Mouse (Mus musculus) liver, embryonic 14.5 days (tissue): ENCODE measurements around the gene Zfp354b. TPM values are rescaled to one million over a fixed set of nuclear protein-coding genes. Genes with fewer than 3 reads are reported as not detected.

ENCODE experiments used
- ATAC-seq: fragments of 200-750 bp; cut with Nextera tagmentation; 2 replicates; pipeline ENCODE4 v1.8.0; 2017; ENCODE audit warnings: moderate number of reproducible peaks, mild to moderate bottlenecking, moderate library complexity; ENCODE audit not compliant: insufficient read depth
- DNase-seq, 3 experiments: peaks; one replicate each; pipeline ENCODE4 v3.0.0-alpha.2; 2012 to 2013; ENCODE audit warnings: low read depth in 3 of 3, low spot score in 3 of 3
- H3K27ac ChIP-seq: fragments of 300-500 bp; sonication (generic); 2 replicates; pipeline ENCODE4 v1.5.1; 2014; ENCODE audit warnings: moderate library complexity, mild to moderate bottlenecking, control low read depth, inconsistent platforms
- H3K27me3 ChIP-seq: fragments of 300-500 bp; sonication (generic); 2 replicates; pipeline ENCODE4 v1.6.1; 2014; ENCODE audit warnings: mild to moderate bottlenecking, low read length, moderate library complexity; ENCODE audit not compliant: control insufficient read depth, insufficient read depth
- H3K36me3 ChIP-seq: fragments of 300-500 bp; sonication (generic); replicated peaks from 2 replicates; pipeline ENCODE4 v1.6.1; 2014; ENCODE audit warnings: low read depth; ENCODE audit not compliant: control insufficient read depth, insufficient read depth
- H3K4me1 ChIP-seq, 2 experiments: fragments of 200-500 bp in 1 of 2; fragments of 300-500 bp in 1 of 2; sonication (generic) in 1 of 2; replicated peaks; 2 replicates each; pipeline ENCODE4 v1.6.1; 2012 to 2014; ENCODE audit warnings: antibody characterized with exemption in 1 of 2, inconsistent platforms in 1 of 2, low read length in 1 of 2; ENCODE audit not compliant: control insufficient read depth in 2 of 2, insufficient read depth in 2 of 2
- H3K4me2 ChIP-seq: fragments of 300-500 bp; sonication (generic); 2 replicates; pipeline ENCODE4 v1.6.1; 2014; ENCODE audit warnings: low read depth, mild to moderate bottlenecking, control low read depth, moderate library complexity
- H3K4me3 ChIP-seq, 2 experiments: fragments of 200-500 bp in 1 of 2; fragments of 300-500 bp in 1 of 2; sonication (generic) in 1 of 2; 2 replicates each; pipeline ENCODE4 v1.5.1; 2012 to 2014; ENCODE audit warnings: low read depth in 2 of 2, low read length in 2 of 2, mild to moderate bottlenecking in 2 of 2, control low read depth in 1 of 2, inconsistent platforms in 1 of 2, moderate library complexity in 1 of 2; ENCODE audit not compliant: insufficient read depth in 1 of 2
- H3K9ac ChIP-seq: fragments of 300-500 bp; sonication (generic); replicated peaks from 2 replicates; pipeline ENCODE4 v1.6.1; 2014; ENCODE audit warnings: mild to moderate bottlenecking, control low read depth, moderate library complexity
- H3K9me3 ChIP-seq: fragments of 300-500 bp; sonication (generic); 2 replicates; pipeline ENCODE4 v1.6.1; 2016; ENCODE audit warnings: low read length, mixed read lengths; ENCODE audit not compliant: control insufficient read depth
- CTCF ChIP-seq: IDR thresholded peaks from 2 replicates; pipeline ENCODE4 v1.5.1; 2016; ENCODE audit warnings: antibody characterized with exemption, low read depth, control low read depth
- EP300 ChIP-seq: IDR thresholded peaks from 2 replicates; pipeline ENCODE4 v1.6.1; 2016; ENCODE audit warnings: antibody characterized with exemption, low read depth
- WGBS: fragments of 180-500 bp; shearing (Covaris S2); extraction: QIAGEN DNeasy Blood & Tissue Kit; methylation state at CpG from one replicate; pipeline ENCODE4 v1.1.7; 2014; ENCODE audit not compliant: insufficient replicate concordance; 5-methylcytosine and 5-hydroxymethylcytosine counted together
- polyA plus RNA-seq, 2 experiments: library from polyadenylated mRNA; depleted of rRNA in 1 of 2; stranded (reverse) in 1 of 2; unstranded in 1 of 2; fragments of >200 nt; fragmentation: Nextera tagmentation in 1 of 2; extraction: Ambion mirVana in 1 of 2; gene quantifications; 2 replicates each; pipeline versions ENCODE4 v1.2.1 to v1.2.3; 2012 to 2014

The Zfp354b gene
- polyA plus RNA-seq, 2 experiments = 0.07 to 0.08 TPM

- H3K9me3 ChIP-seq = no peaks in the 10 kb centered on the region
- DNase-seq (no peak), ATAC-seq (no peak)
- H3K27me3 ChIP-seq = no peaks in the 10 kb centered on the region; the same call in none of the 2 replicates
- H3K9ac ChIP-seq = no peak overlapping the region
- H3K36me3 ChIP-seq = no peaks in the 10 kb centered on the region
- no peak overlapping the region for H3K27ac ChIP-seq
- H3K4me3 ChIP-seq = no peak overlapping the region
- peak overlapping the region; percentile 82 for H3K4me2 ChIP-seq
- H3K4me1 ChIP-seq = peaks cover 0 to 2% of the 10 kb centered on the region in 2 experiments; a peak in 2 of 4 replicates
- WGBS = 33% methylated on average over 1 of the region's 1 CpGs
- TF ChIP-seq EP300 = no peak
- TF ChIP-seq CTCF = no peak
These were observed 607 bp upstream of the Zfp354b start for GRCm38 (mm10) chr11:50932040-50932439.

DNA sequence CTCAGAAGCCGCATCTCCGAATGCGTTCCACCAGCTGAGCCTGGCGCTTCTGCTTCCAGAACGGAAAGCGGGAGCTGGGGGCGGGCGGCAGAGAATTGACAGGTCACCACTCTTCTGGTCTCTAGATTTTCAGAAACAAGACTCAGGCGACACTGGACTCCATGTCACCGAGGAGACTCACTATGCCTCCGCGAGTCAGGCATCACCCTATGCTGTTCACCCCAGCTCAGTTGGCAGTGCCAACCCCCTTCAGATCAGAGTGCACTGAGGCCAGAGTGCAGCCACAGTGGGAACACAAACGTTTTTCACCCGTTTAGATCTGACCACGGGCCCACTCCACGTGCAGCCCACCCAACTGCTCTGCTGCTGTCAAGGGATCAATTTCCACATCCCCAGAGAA, 412 bp downstream of the Zfp354b start:
- peak overlapping the region; percentile 27 for H3K9ac ChIP-seq
- TF ChIP-seq EP300 (no peak), CTCF (no peak)
- no peaks in the 10 kb centered on the region; the same call in none of the 2 replicates for H3K27me3 ChIP-seq
- no peaks in the 10 kb centered on the region for H3K36me3 ChIP-seq
- peaks cover 0 to 2% of the 10 kb centered on the region in 2 experiments; a peak in 2 of 4 replicates for H3K4me1 ChIP-seq
- WGBS = 1% methylated on average over 16 of the region's 16 CpGs
- peak overlapping the region; percentile 82 for H3K4me2 ChIP-seq
- DNase-seq (no peak), ATAC-seq (peak; percentile 57)
- H3K4me3 ChIP-seq = peak overlapping the region; percentile 60 to 79
- H3K9me3 ChIP-seq = no peaks in the 10 kb centered on the region
- no peak overlapping the region for H3K27ac ChIP-seq

DNA sequence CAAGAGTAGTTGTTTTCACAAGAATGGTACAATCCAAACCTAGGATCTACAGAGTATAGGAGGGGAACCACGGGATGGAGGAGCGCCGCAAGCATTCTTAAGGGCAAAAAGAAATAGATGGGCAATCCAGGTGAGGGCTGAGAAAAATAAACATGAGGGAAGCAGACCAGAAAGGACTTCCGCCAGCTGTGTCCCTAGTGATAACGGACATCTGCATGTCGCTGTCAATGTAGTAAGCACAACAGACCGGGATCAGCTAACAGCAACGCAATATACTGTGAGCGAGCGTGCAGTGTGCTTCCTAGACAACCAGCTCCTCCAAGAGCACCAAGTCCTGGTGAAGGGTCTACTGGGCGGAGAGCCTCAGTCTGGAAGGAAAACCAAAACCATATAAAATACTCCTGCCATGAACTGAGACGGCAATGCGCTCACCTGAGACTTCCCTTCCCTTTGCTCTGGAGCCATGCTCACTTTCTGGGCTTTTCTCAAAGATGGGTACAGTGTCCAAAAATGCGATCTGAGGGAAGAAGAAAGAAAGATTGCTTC, 891 bp downstream of the Zfp354b start:
- no peaks in the 10 kb centered on the region for H3K9me3 ChIP-seq
- H3K4me2 ChIP-seq = peak overlapping the region; percentile 82
- H3K4me1 ChIP-seq = peaks cover 0 to 2% of the 10 kb centered on the region in 2 experiments; a peak in 2 of 4 replicates
- peak overlapping the region; percentile 60 to 79 for H3K4me3 ChIP-seq
- H3K9ac ChIP-seq = peak overlapping the region; percentile 27; the same call in 1 of the 2 replicates
- H3K36me3 ChIP-seq = no peaks in the 10 kb centered on the region
- no peak for TF ChIP-seq EP300
- TF ChIP-seq CTCF = no peak
- H3K27ac ChIP-seq = no peak overlapping the region
- WGBS = 13% methylated on average over 14 of the region's 14 CpGs
- DNase-seq = no peak
- peak; percentile 13; the same call in 1 of the 2 replicates for ATAC-seq
- H3K27me3 ChIP-seq = no peaks in the 10 kb centered on the region; the same call in none of the 2 replicates

GRCm38 (mm10) chr11:50915671-50916320, 15.6 kb downstream of the Zfp354b start, which contains the start of gene Zfp2:
Zfp2 (minus strand) TSS chr11:50916165.
- no peaks in the 10 kb centered on the region; the same call in 1 of the 2 replicates for H3K36me3 ChIP-seq
- H3K27me3 ChIP-seq = no peaks in the 10 kb centered on the region
- DNase-seq = peak; percentile 57 to 66 (median 61)
- ATAC-seq = peak; percentile 93
- TF ChIP-seq EP300 = no peak
- TF ChIP-seq CTCF = peak; percentile 68
- H3K9ac ChIP-seq = peak within 1 kb of the TSS; percentile 70
- no peaks in the 10 kb centered on the region for H3K9me3 ChIP-seq
- H3K4me3 ChIP-seq = peak within 1 kb of the TSS; percentile 76 to 91
- no peaks in the 10 kb centered on the region; a peak in 1 of 4 replicates for H3K4me1 ChIP-seq
- H3K4me2 ChIP-seq = peak within 1 kb of the TSS; percentile 72
- H3K27ac ChIP-seq = no peak within 1 kb of the TSS
- under 1% methylated on average over 47 of the region's 47 CpGs for WGBS

GRCm38 (mm10) chr11:50914461-50914860, 17.0 kb downstream of the Zfp354b start:
- ATAC-seq = no peak
- Histone ChIP-seq H3K27ac (no peak overlapping the region), H3K4me1 (no peaks in the 10 kb centered on the region; a peak in 1 of 4 replicates), H3K9me3 (no peaks in the 10 kb centered on the region), H3K4me2 (no peak overlapping the region), H3K9ac (no peak overlapping the region), H3K4me3 (no peak overlapping the region), H3K27me3 (no peaks in the 10 kb centered on the region), H3K36me3 (no peaks in the 10 kb centered on the region; the same call in none of the 2 replicates)
- no peak for DNase-seq
- TF ChIP-seq EP300 (no peak), CTCF (no peak)
- 62% methylated on average over 3 of the region's 3 CpGs for WGBS
